Mouse (Mus musculus) MEL (cell line): ENCODE measurements at regions not wholly inside any gene's neighbourhood (a gene's known extent, or its start where the extent isn't known, plus 50 kb on each side); places are given as distances from the start of the nearest gene placed in this dataset.

ENCODE experiments used
- DNase-seq: peaks from one replicate; pipeline ENCODE4 v3.0.0; 2011; ENCODE audit warnings: low read depth, low spot score
- H3K27ac ChIP-seq: 2 replicates; pipeline ENCODE4 v1.5.1; 2012; ENCODE audit warnings: low read depth, mild to moderate bottlenecking, control low read depth, low read length, moderate library complexity; ENCODE audit not compliant: control insufficient read depth
- H3K27me3 ChIP-seq, 2 experiments: fragments of 150-350 bp in 1 of 2; sonication (generic) in 1 of 2; 2 replicates each; pipeline ENCODE4 v1.6.1; 2012; ENCODE audit warnings: low read length in 2 of 2, mild to moderate bottlenecking in 2 of 2, improper control_type of control experiment in 1 of 2, moderate library complexity in 1 of 2; ENCODE audit not compliant: insufficient read depth in 2 of 2, control insufficient read depth in 1 of 2
- H3K36me3 ChIP-seq, 2 experiments: 2 replicates each; pipeline ENCODE4 v1.6.1; 2012 to 2014; ENCODE audit warnings: low read length in 2 of 2, improper control_type of control experiment in 1 of 2, inconsistent platforms in 1 of 2, mild to moderate bottlenecking in 1 of 2; ENCODE audit not compliant: insufficient read depth in 2 of 2, control insufficient read depth in 1 of 2
- H3K4me1 ChIP-seq, 2 experiments: fragments of 150-350 bp in 1 of 2; sonication (generic) in 1 of 2; 2 replicates each; pipeline ENCODE4 v1.6.1; 2012; ENCODE audit warnings: low read length in 2 of 2, improper control_type of control experiment in 1 of 2, mild to moderate bottlenecking in 1 of 2; ENCODE audit not compliant: insufficient read depth in 2 of 2, control insufficient read depth in 1 of 2
- H3K4me3 ChIP-seq, 2 experiments: fragments of 150-350 bp in 1 of 2; sonication (generic) in 1 of 2; 2 replicates each; pipeline ENCODE4 v1.5.1; 2012; ENCODE audit warnings: low read depth in 2 of 2, low read length in 2 of 2, mild to moderate bottlenecking in 2 of 2, moderate library complexity in 2 of 2, control low read depth in 1 of 2, improper control_type of control experiment in 1 of 2; ENCODE audit not compliant: control insufficient read depth in 1 of 2, insufficient read depth in 1 of 2
- H3K79me2 ChIP-seq: 2 replicates; pipeline ENCODE4 v1.6.1; 2012; ENCODE audit warnings: mild to moderate bottlenecking, low read length, moderate library complexity; ENCODE audit not compliant: control insufficient read depth, poor library complexity, insufficient read depth
- H3K9ac ChIP-seq: 2 replicates; pipeline ENCODE4 v1.6.1; 2012; ENCODE audit warnings: low read depth, mild to moderate bottlenecking, control low read depth, low read length, moderate library complexity; ENCODE audit not compliant: control insufficient read depth, poor library complexity, severe bottlenecking
- H3K9me3 ChIP-seq: fragments of 150-350 bp; sonication (generic); replicated peaks from 2 replicates; pipeline ENCODE4 v1.6.1; 2012; ENCODE audit warnings: mild to moderate bottlenecking, low read length, improper control_type of control experiment, moderate library complexity; ENCODE audit not compliant: insufficient read depth
- CHD1 ChIP-seq: IDR thresholded peaks from 2 replicates; pipeline ENCODE4 v1.6.1; 2012; ENCODE audit warnings: low read depth, mild to moderate bottlenecking, inconsistent platforms, low read length, improper control_type of control experiment
- CHD2 ChIP-seq: IDR thresholded peaks from 2 replicates; pipeline ENCODE4 v1.6.1; 2011; ENCODE audit warnings: low read length, improper control_type of control experiment
- CTCF ChIP-seq, 3 experiments: IDR thresholded peaks in 2 of 3; conservative IDR thresholded peaks in 1 of 3; 2 replicates each; pipeline ENCODE4 v1.5.1; 2011 to 2012; ENCODE audit warnings: low read length in 3 of 3, low read depth in 2 of 3, mild to moderate bottlenecking in 2 of 3, improper control_type of control experiment in 1 of 3, inconsistent platforms in 1 of 3, mixed read lengths in 1 of 3, moderate library complexity in 1 of 3; ENCODE audit not compliant: control insufficient read depth in 1 of 3, insufficient read depth in 1 of 3, poor library complexity in 1 of 3, severe bottlenecking in 1 of 3
- E2F4 ChIP-seq: IDR thresholded peaks from 2 replicates; pipeline ENCODE4 v1.6.1; 2011; ENCODE audit warnings: low read depth, low read length, improper control_type of control experiment, borderline replicate concordance
- EP300 ChIP-seq, 2 experiments: IDR thresholded peaks; 2 replicates each; pipeline ENCODE4 v1.6.1; 2011; ENCODE audit warnings: improper control_type of control experiment in 2 of 2, low read length in 2 of 2, low read depth in 1 of 2, mild to moderate bottlenecking in 1 of 2
- ETS1 ChIP-seq: IDR thresholded peaks from 2 replicates; pipeline ENCODE4 v1.6.1; 2012; ENCODE audit warnings: low read depth, mild to moderate bottlenecking, inconsistent platforms, low read length, improper control_type of control experiment, moderate library complexity
- HCFC1 ChIP-seq: IDR thresholded peaks from 2 replicates; pipeline ENCODE4 v1.6.1; 2012; ENCODE audit warnings: low read depth, mild to moderate bottlenecking, inconsistent platforms, low read length, improper control_type of control experiment, moderate library complexity
- JUND ChIP-seq: IDR thresholded peaks from 2 replicates; pipeline ENCODE4 v1.6.1; 2011; ENCODE audit warnings: low read depth, mild to moderate bottlenecking, improper control_type of control experiment, low read length
- KAT2A ChIP-seq: conservative IDR thresholded peaks from 2 replicates; pipeline ENCODE4 v1.6.1; 2012; ENCODE audit warnings: low read depth, low read length, improper control_type of control experiment, inconsistent platforms
- MAFK ChIP-seq: IDR thresholded peaks from 2 replicates; pipeline ENCODE4 v1.6.1; 2011; ENCODE audit warnings: low read depth, mild to moderate bottlenecking, low read length, improper control_type of control experiment, borderline replicate concordance
- MAX ChIP-seq: IDR thresholded peaks from 2 replicates; pipeline ENCODE4 v1.6.1; 2011; ENCODE audit warnings: low read length, improper control_type of control experiment
- MAZ ChIP-seq: IDR thresholded peaks from 2 replicates; pipeline ENCODE4 v1.6.1; 2012; ENCODE audit warnings: low read depth, mild to moderate bottlenecking, inconsistent platforms, low read length, improper control_type of control experiment
- MEF2A ChIP-seq: IDR thresholded peaks from 2 replicates; pipeline ENCODE4 v1.6.1; 2014; ENCODE audit warnings: low read depth, mild to moderate bottlenecking, inconsistent platforms, low read length, improper control_type of control experiment; ENCODE audit not compliant: poor library complexity, insufficient replicate concordance, severe bottlenecking; ENCODE audit errors: extremely low read depth
- MYB ChIP-seq: IDR thresholded peaks from 2 replicates; pipeline ENCODE4 v1.6.1; 2011; ENCODE audit warnings: mild to moderate bottlenecking, low read depth, low read length, improper control_type of control experiment
- MYC ChIP-seq: IDR thresholded peaks from 2 replicates; pipeline ENCODE4 v1.6.1; 2011; ENCODE audit warnings: low read depth, mild to moderate bottlenecking, low read length, improper control_type of control experiment, moderate library complexity
- POLR2AphosphoS5 ChIP-seq: IDR thresholded peaks from 2 replicates; pipeline ENCODE4 v1.6.1; 2012; ENCODE audit warnings: low read depth, borderline replicate concordance, mild to moderate bottlenecking, inconsistent platforms, low read length, moderate library complexity, mixed read lengths
- RCOR1 ChIP-seq: IDR thresholded peaks from 2 replicates; pipeline ENCODE4 v1.6.1; 2012; ENCODE audit warnings: low read depth, mild to moderate bottlenecking, inconsistent platforms, low read length, improper control_type of control experiment
- SIN3A ChIP-seq: IDR thresholded peaks from 2 replicates; pipeline ENCODE4 v1.6.1; 2012; ENCODE audit warnings: low read length, improper control_type of control experiment, inconsistent platforms
- TCF12 ChIP-seq: IDR thresholded peaks from 2 replicates; pipeline ENCODE4 v1.6.1; 2014; ENCODE audit warnings: low read depth, mild to moderate bottlenecking, inconsistent platforms, low read length, improper control_type of control experiment, moderate library complexity
- UBTF ChIP-seq: IDR thresholded peaks from 2 replicates; pipeline ENCODE4 v1.6.1; 2012; ENCODE audit warnings: low read depth, mild to moderate bottlenecking, inconsistent platforms, low read length, improper control_type of control experiment, moderate library complexity, borderline replicate concordance; ENCODE audit not compliant: insufficient read depth
- USF1 ChIP-seq: IDR thresholded peaks from 2 replicates; pipeline ENCODE4 v1.6.1; 2014; ENCODE audit warnings: low read depth, mild to moderate bottlenecking, inconsistent platforms, low read length, improper control_type of control experiment, moderate library complexity
- ZC3H11A ChIP-seq: IDR thresholded peaks from 2 replicates; pipeline ENCODE4 v1.6.1; 2012; ENCODE audit warnings: low read depth, mild to moderate bottlenecking, inconsistent platforms, low read length, improper control_type of control experiment
- ZMIZ1 ChIP-seq: IDR thresholded peaks from 2 replicates; pipeline ENCODE4 v1.6.1; 2012; ENCODE audit warnings: low read depth, mild to moderate bottlenecking, inconsistent platforms, low read length, improper control_type of control experiment, moderate library complexity
- ZNF384 ChIP-seq: IDR thresholded peaks from 2 replicates; pipeline ENCODE4 v1.6.1; 2012; ENCODE audit warnings: low read depth, mild to moderate bottlenecking, inconsistent platforms, low read length, improper control_type of control experiment

GRCm38 (mm10) chr15:67971998-67972397 is 1471.3 kb upstream of the Lrrc6 start:
- Histone ChIP-seq H3K79me2 (no peaks in the 10 kb centered on the region), H3K9ac (no peak overlapping the region), H3K4me3 (no peak overlapping the region), H3K27me3 (peaks cover 0 to 2% of the 10 kb centered on the region in 2 experiments; a peak in 2 of 4 replicates), H3K9me3 (no peaks in the 10 kb centered on the region), H3K27ac (no peak overlapping the region), H3K4me1 (no peaks in the 10 kb centered on the region), H3K36me3 (no peaks in the 10 kb centered on the region)
- TF ChIP-seq CHD1 (no peak), ZNF384 (no peak), JUND (no peak), KAT2A (no peak), ZMIZ1 (no peak), ETS1 (no peak), EP300 (IDR thresholded peaks at IDR 0.05; ENCODE audit: low read depth in 1 of 2, low read length in 2 of 2) (no peak), MYC (no peak)
- no peak for DNase-seq

- Histone ChIP-seq H3K27ac (no peak overlapping the region), H3K4me3 (no peak overlapping the region), H3K4me1 (no peaks in the 10 kb centered on the region), H3K36me3 (no peaks in the 10 kb centered on the region), H3K79me2 (no peaks in the 10 kb centered on the region), H3K9me3 (no peaks in the 10 kb centered on the region), H3K27me3 (no peaks in the 10 kb centered on the region; a peak in 1 of 4 replicates), H3K9ac (no peak overlapping the region)
- TF ChIP-seq MEF2A = no peak
- TF ChIP-seq SIN3A = no peak
- TF ChIP-seq MAX = no peak
- no peak for TF ChIP-seq USF1
- TF ChIP-seq TCF12 = no peak
- TF ChIP-seq POLR2AphosphoS5 = no peak
- TF ChIP-seq JUND = no peak
- no peak for TF ChIP-seq UBTF
- no peak for TF ChIP-seq CHD2
- no peak for TF ChIP-seq MAFK
- no peak for TF ChIP-seq CTCF (IDR thresholded peaks at IDR 0.05 in 2 of 3, conservative IDR thresholded peaks at IDR 0.05 in 1 of 3; ENCODE audit: control insufficient read depth in 1 of 3, insufficient read depth in 1 of 3, low read depth in 2 of 3, low read length in 3 of 3, poor library complexity in 1 of 3, severe bottlenecking in 1 of 3)
- no peak for TF ChIP-seq MAZ
- TF ChIP-seq ZC3H11A = no peak
- TF ChIP-seq RCOR1 = no peak
- no peak for TF ChIP-seq EP300 (IDR thresholded peaks at IDR 0.05; ENCODE audit: low read depth in 1 of 2, low read length in 2 of 2)
- no peak for TF ChIP-seq ZMIZ1
- no peak for TF ChIP-seq MYB
- no peak for TF ChIP-seq E2F4
- no peak for TF ChIP-seq HCFC1
- DNase-seq = no peak
Observed at GRCm38 (mm10) chr15:67954216-67954615, 1453.5 kb upstream of the Lrrc6 start.
